Mouse (Mus musculus): ENCODE data around the gene Gcc1. TPM values are rescaled to one million over a fixed set of nuclear protein-coding genes. Genes with fewer than 3 reads are reported as not detected.

Gene Gcc1
- polyA plus RNA-seq, 1 experiment from 2014 or later = 12.8 TPM

GRCm38 (mm10) chr6:28420361-28420760, 7.8 kb downstream of the Gcc1 start:
- Histone ChIP-seq H3K27ac (no peak overlapping the region; the same call in 1 of the 2 replicates), H3K36me3 (peaks cover 32% of the 10 kb centered on the region), H3K4me3 (peak overlapping the region; percentile 84), H3K4me2 (replicated peaks) (peak overlapping the region; percentile 91), H3K27me3 (replicated peaks) (no peaks in the 10 kb centered on the region), H3K9ac (peak overlapping the region; percentile 85), H3K4me1 (peaks cover 34% of the 10 kb centered on the region), H3K9me3 (no peaks in the 10 kb centered on the region)
- WGBS = 86% methylated on average over 17 of the region's 17 CpGs
- no peak for ATAC-seq (ENCODE audit: low FRiP score, low read depth)

GRCm38 (mm10) chr6:28419673-28420072, 8.5 kb downstream of the Gcc1 start:
- Histone ChIP-seq H3K27me3 (replicated peaks) (no peaks in the 10 kb centered on the region), H3K36me3 (peaks cover 34% of the 10 kb centered on the region), H3K27ac (no peak overlapping the region), H3K4me1 (peaks cover 29% of the 10 kb centered on the region), H3K4me3 (no peak overlapping the region), H3K9ac (no peak overlapping the region), H3K9me3 (no peaks in the 10 kb centered on the region), H3K4me2 (replicated peaks) (peak overlapping the region; percentile 91)
- 89% methylated on average over 2 of the region's 2 CpGs for WGBS
- no peak for ATAC-seq (ENCODE audit: low FRiP score, low read depth)

GRCm38 (mm10) chr6:28418449-28418848, 9.7 kb downstream of the Gcc1 start:
- no peak overlapping the region for H3K27ac ChIP-seq
- WGBS = 93% methylated on average over 14 of the region's 14 CpGs
- H3K27me3 ChIP-seq (replicated peaks) = no peaks in the 10 kb centered on the region
- H3K4me1 ChIP-seq = peaks cover 22% of the 10 kb centered on the region
- H3K9ac ChIP-seq = no peak overlapping the region
- no peaks in the 10 kb centered on the region for H3K9me3 ChIP-seq
- H3K4me3 ChIP-seq = no peak overlapping the region
- H3K4me2 ChIP-seq (replicated peaks) = no peak overlapping the region
- no peak for ATAC-seq (ENCODE audit: low FRiP score, low read depth)
- peaks cover 35% of the 10 kb centered on the region for H3K36me3 ChIP-seq

- Histone ChIP-seq H3K9ac (no peak overlapping the region), H3K4me2 (replicated peaks) (no peak overlapping the region), H3K27ac (no peak overlapping the region), H3K27me3 (replicated peaks) (no peaks in the 10 kb centered on the region), H3K9me3 (no peaks in the 10 kb centered on the region), H3K36me3 (peaks cover 35% of the 10 kb centered on the region), H3K4me1 (peaks cover 19% of the 10 kb centered on the region), H3K4me3 (no peak overlapping the region)
- no peak for ATAC-seq (ENCODE audit: low FRiP score, low read depth)
- WGBS = 71% methylated on average over 4 of the region's 4 CpGs
Observed at GRCm38 (mm10) chr6:28416981-28417380, 11.2 kb downstream of the Gcc1 start.

- H3K4me2 ChIP-seq (replicated peaks) = no peak overlapping the region
- peaks cover 10% of the 10 kb centered on the region for H3K36me3 ChIP-seq
- 88% methylated on average over 2 of the region's 2 CpGs for WGBS
- ATAC-seq (ENCODE audit: low FRiP score, low read depth) = no peak
- no peaks in the 10 kb centered on the region for H3K27me3 ChIP-seq (replicated peaks)
- H3K4me1 ChIP-seq = no peaks in the 10 kb centered on the region
- H3K27ac ChIP-seq = no peak overlapping the region
- no peak overlapping the region for H3K4me3 ChIP-seq
- no peaks in the 10 kb centered on the region for H3K9me3 ChIP-seq
- H3K9ac ChIP-seq = no peak overlapping the region
Observed at GRCm38 (mm10) chr6:28411236-28411635, 17.0 kb downstream of the Gcc1 start.

- ATAC-seq (ENCODE audit: low FRiP score, low read depth) = no peak
- no peak overlapping the region for H3K4me2 ChIP-seq (replicated peaks)
- WGBS = 90% methylated on average over 9 of the region's 9 CpGs
- no peak overlapping the region for H3K9ac ChIP-seq
- no peak overlapping the region for H3K27ac ChIP-seq
- H3K4me3 ChIP-seq = no peak overlapping the region
- H3K9me3 ChIP-seq = no peaks in the 10 kb centered on the region
- no peaks in the 10 kb centered on the region for H3K4me1 ChIP-seq
- H3K36me3 ChIP-seq = peaks cover 5% of the 10 kb centered on the region; the same call in 1 of the 2 replicates
- H3K27me3 ChIP-seq (replicated peaks) = no peaks in the 10 kb centered on the region
Observed at GRCm38 (mm10) chr6:28410053-28410452, 18.1 kb downstream of the Gcc1 start.

GRCm38 (mm10) chr6:28399791-28400190, 28.4 kb downstream of the Gcc1 start:
- Histone ChIP-seq H3K9me3 (0 out of 2 replicates have a peak, but pooled peaks cover 4% of the 10 kb centered on the region), H3K4me2 (replicated peaks) (no peak overlapping the region), H3K27me3 (replicated peaks) (peaks cover 2% of the 10 kb centered on the region; the same call in 1 of the 2 replicates), H3K4me1 (no peaks in the 10 kb centered on the region; the same call in 1 of the 2 replicates), H3K9ac (no peak overlapping the region), H3K4me3 (no peak overlapping the region), H3K36me3 (no peaks in the 10 kb centered on the region), H3K27ac (no peak overlapping the region)
- 87% methylated on average over 4 of the region's 4 CpGs for WGBS
- ATAC-seq (ENCODE audit: low FRiP score, low read depth) = no peak

- Histone ChIP-seq H3K27me3 (replicated peaks) (peaks cover 2% of the 10 kb centered on the region; the same call in 1 of the 2 replicates), H3K4me3 (no peak overlapping the region), H3K4me1 (no peaks in the 10 kb centered on the region; the same call in 1 of the 2 replicates), H3K27ac (no peak overlapping the region), H3K9me3 (0 out of 2 replicates have a peak, but pooled peaks cover 4% of the 10 kb centered on the region), H3K9ac (no peak overlapping the region), H3K36me3 (no peaks in the 10 kb centered on the region), H3K4me2 (replicated peaks) (no peak overlapping the region)
- no peak for ATAC-seq (ENCODE audit: low FRiP score, low read depth)
- 86% methylated on average over 3 of the region's 3 CpGs for WGBS
Observed at GRCm38 (mm10) chr6:28398726-28399125, 29.5 kb downstream of the Gcc1 start.

GRCm38 (mm10) chr6:28397681-28398203, 30.4 kb downstream of the Gcc1 start, which contains the start of gene Zfp800:
Gene Zfp800 (minus strand): TSS chr6:28398005.
- H3K27me3 ChIP-seq (replicated peaks) = peaks cover 2% of the 10 kb centered on the region; the same call in 1 of the 2 replicates
- WGBS = 1% methylated on average over 33 of the region's 33 CpGs
- peak within 1 kb of the TSS; percentile 64 for H3K4me2 ChIP-seq (replicated peaks)
- peak within 1 kb of the TSS; percentile 51 for H3K9ac ChIP-seq
- H3K9me3 ChIP-seq = 0 out of 2 replicates have a peak, but pooled peaks cover 4% of the 10 kb centered on the region
- no peak within 1 kb of the TSS for H3K27ac ChIP-seq
- H3K4me1 ChIP-seq = no peaks in the 10 kb centered on the region; the same call in 1 of the 2 replicates
- H3K36me3 ChIP-seq = no peaks in the 10 kb centered on the region
- peak; percentile 46 for ATAC-seq (ENCODE audit: low FRiP score, low read depth)
- peak within 1 kb of the TSS; percentile 44 for H3K4me3 ChIP-seq

- peak overlapping the region; percentile 44 for H3K4me3 ChIP-seq
- peak overlapping the region; percentile 64 for H3K4me2 ChIP-seq (replicated peaks)
- H3K27ac ChIP-seq = no peak overlapping the region
- H3K27me3 ChIP-seq (replicated peaks) = peaks cover 2% of the 10 kb centered on the region; the same call in 1 of the 2 replicates
- 1% methylated on average over 19 of the region's 19 CpGs for WGBS
- no peaks in the 10 kb centered on the region for H3K36me3 ChIP-seq
- 0 out of 2 replicates have a peak, but pooled peaks cover 4% of the 10 kb centered on the region for H3K9me3 ChIP-seq
- no peaks in the 10 kb centered on the region; the same call in 1 of the 2 replicates for H3K4me1 ChIP-seq
- peak overlapping the region; percentile 51 for H3K9ac ChIP-seq
- no peak for ATAC-seq (ENCODE audit: low FRiP score, low read depth)
Observed at GRCm38 (mm10) chr6:28396853-28397457, 31.2 kb downstream of the Gcc1 start.

- Histone ChIP-seq H3K4me1 (no peaks in the 10 kb centered on the region; the same call in 1 of the 2 replicates), H3K36me3 (no peaks in the 10 kb centered on the region), H3K9me3 (0 out of 2 replicates have a peak, but pooled peaks cover 4% of the 10 kb centered on the region), H3K27me3 (replicated peaks) (peaks cover 2% of the 10 kb centered on the region; the same call in 1 of the 2 replicates), H3K4me2 (replicated peaks) (peak overlapping the region; percentile 64), H3K9ac (no peak overlapping the region), H3K27ac (no peak overlapping the region), H3K4me3 (peak overlapping the region; percentile 44)
- no peak for ATAC-seq (ENCODE audit: low FRiP score, low read depth)
- WGBS = 20% methylated on average over 15 of the region's 15 CpGs
Observed at GRCm38 (mm10) chr6:28396051-28396852, 31.9 kb downstream of the Gcc1 start.

GRCm38 (mm10) chr6:28389038-28389437, 39.2 kb downstream of the Gcc1 start:
- Histone ChIP-seq H3K4me3 (no peak overlapping the region), H3K9ac (no peak overlapping the region), H3K9me3 (no peaks in the 10 kb centered on the region), H3K4me1 (no peaks in the 10 kb centered on the region), H3K36me3 (no peaks in the 10 kb centered on the region), H3K27ac (no peak overlapping the region), H3K4me2 (replicated peaks) (no peak overlapping the region), H3K27me3 (replicated peaks) (no peaks in the 10 kb centered on the region)
- ATAC-seq (ENCODE audit: low FRiP score, low read depth) = no peak
- WGBS = 90% methylated on average over 3 of the region's 3 CpGs
